Mouse (Mus musculus) frontal cortex, postnatal 14 days (tissue): ENCODE results near the gene Elavl3.
A peak's percentile ranks its signal among the peaks of the same experiment; 100 is the strongest.

Source experiments
- DNase-seq, 2 experiments: peaks; one replicate each; pipeline ENCODE4 v3.0.0; 2022; ENCODE audit warnings: low spot score in 2 of 2

Elavl3 gene

DNA sequence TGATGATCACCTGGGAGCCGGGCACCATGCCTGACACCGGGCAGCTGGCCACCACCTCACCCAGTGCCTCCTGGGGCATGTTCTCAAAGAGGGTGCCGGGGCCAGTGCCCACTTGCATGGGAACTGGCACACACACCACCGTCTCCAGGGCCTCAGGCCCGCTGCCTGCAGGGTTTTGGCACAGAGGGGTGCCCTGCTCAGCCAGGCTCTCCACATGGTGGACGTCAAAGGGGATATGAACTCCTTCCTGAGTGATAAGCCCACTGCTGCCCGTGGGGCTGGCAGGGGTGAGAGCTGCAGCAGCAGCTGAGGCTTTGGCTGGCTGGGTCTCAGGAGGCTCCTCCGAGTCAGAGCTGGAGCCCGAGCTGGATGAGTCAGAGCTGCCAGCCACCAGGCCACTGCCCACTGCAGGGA is 6.2 kb upstream of the Elavl3 start:
- no peak for DNase-seq

DNA sequence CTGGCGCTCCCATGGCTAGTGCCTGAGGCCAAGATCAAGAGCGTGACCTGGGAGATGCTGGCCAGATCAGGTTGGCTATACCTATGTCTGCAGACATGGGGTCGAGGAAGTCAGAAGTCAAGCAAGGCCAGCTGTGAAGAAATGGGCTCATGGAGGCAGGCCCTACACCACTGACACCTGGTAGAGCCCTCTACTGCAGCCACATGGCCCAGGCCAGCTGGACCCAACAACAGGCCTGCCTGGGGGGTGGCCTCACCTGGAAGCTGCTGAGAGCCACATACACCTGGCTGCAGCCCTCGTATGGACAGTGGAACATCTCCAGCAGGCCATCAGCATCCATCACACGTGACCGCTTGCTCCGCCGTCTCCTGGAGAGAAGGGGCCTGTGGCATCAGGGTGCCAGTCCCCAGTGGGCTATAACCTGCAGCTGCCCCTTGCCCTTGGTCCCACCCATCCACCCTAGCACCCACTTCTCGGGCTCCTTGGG is 5.3 kb upstream of the Elavl3 start:
- DNase-seq = no peak

DNA sequence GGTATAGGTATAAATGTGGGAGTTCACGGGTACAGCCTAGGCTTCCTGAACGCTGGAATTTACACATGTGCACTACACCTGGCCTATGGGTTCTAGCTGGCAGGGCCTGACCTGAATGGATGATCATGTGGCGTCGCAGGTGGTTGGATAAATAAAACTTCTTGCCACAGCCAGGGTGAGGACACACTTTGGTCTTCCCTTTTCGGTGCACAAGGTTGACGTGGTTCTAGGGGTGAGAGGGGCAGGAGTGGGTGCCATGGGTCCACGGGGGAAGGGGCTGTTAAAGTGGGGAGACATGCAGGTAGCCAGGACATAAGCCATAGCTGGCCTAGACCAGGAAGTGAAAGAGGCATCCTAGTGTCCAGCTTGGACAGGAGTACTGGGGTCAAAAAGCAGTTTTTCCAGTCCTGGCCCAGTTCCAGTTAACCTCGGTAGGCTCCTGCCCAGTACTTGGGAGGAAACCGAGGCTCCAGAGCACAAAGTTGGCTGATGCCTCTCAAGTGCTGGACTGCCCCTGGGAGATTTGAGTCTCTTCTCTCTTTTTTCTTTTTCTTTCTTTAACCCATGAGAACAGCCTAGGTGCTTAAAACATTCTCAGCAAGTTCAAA is 4.6 kb upstream of the Elavl3 start:
- no peak for DNase-seq

DNA sequence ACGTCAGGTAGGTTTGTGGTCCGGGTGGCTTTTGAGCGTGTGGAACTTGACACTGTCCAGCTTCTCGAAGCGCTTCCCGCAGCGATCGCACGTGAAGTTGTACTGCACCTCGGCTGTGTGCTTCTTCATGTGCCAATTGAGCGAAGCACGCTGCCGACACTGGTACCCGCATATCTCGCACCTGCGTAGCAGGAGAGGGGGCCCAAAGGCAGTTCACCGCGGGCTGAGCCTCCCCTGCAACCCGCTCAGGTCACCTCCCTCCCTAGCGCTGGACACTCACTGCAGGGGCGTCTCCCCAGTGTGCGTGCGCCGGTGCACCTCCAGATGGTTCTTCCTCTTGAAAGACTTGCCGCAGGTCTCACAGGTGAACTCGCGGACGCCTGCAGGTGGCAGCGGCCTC is 3.9 kb upstream of the Elavl3 start:
- DNase-seq = no peak

DNA sequence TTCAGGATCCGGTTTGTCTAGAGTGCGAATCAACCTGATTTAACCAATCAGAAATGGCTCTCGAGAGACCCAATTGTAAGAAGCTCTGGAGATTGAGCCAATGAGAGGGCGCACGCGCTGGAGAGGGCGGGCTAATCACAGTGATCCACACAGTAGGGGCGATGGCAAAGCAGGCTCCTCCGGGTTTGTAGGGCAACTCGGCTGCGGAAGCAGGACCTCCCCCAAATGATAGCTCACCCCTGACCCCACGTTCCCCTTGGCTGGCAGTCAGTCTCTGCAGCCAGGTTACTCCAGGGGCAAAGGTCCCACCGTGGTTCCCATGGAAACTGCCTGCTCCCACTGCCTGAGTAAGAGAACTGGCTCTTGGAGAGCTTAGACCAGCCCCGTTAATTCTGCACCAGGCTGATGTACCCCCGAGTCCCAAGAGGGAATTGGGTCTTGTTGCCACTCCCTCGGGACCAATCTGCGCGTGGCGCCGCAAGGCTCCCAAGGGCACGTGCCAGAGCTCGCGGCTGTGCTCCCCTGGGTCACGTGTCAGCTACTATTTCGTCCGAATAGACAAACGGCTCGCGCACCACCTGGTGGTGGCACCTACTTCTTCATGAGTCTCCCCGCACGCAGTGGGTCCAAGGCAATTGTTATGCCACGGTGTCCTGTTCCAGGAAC is 2.7 kb upstream of the Elavl3 start:
- DNase-seq = peak; percentile 71 to 75

DNA sequence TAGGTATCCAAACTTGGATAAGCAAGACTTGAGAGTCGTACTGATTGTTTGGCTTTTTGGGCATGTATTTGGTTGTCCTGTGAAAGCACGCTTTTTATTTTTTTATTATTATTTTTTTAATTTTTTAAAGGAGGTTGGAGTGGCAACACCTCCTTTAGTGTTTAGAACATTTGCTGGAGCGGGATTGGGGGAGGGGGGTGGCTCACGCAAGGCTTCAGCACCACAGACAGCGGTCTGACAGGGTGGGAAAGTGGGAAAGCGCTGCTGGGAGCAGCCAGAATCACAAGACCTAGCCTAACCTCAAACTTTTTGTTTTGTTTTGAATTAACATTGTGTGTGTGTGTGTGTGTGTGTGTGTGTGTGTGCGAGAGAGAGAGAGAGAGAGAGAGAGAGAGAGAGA is 1.8 kb upstream of the Elavl3 start:
- no peak for DNase-seq

DNA sequence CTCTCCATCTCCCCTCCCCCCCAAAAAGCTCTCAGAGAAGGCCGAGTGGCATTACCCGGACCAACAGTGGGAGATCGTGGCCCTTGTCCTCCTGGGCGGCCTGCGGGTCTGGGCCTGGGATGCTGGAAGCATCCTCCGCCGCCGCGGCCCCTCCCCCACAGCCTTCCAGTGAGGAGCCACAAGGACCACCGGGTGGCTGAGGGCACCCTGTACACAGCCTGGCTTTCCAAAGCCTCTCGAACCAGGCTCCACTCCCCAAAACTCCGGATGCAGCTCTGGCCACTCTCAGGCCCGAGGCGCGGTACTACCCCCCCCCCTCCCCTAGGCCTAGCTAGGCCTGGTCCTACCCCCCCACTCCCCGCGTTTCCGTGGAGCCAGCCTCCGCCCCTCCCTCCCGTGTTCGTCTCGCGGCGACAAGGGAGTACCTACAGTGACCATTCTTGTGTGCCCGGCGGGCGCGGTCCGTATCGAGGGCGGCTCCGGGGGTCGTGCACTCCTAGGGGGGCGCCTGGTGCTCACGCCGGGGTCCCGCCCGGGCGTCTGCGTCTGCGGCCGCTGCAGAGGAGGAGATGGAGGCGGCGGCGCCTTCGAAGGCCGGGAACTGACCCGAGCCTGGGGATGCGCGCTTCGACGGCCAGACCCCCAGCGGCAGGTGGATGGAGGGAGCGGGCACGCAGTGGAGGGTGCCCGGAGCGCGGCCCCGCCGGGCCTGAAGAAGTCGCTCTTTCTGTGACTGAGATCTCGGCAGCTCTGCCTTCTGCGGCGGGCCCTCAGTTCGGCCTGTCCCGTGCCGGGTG is 464 bp downstream of the Elavl3 start:
- DNase-seq = no peak

DNA sequence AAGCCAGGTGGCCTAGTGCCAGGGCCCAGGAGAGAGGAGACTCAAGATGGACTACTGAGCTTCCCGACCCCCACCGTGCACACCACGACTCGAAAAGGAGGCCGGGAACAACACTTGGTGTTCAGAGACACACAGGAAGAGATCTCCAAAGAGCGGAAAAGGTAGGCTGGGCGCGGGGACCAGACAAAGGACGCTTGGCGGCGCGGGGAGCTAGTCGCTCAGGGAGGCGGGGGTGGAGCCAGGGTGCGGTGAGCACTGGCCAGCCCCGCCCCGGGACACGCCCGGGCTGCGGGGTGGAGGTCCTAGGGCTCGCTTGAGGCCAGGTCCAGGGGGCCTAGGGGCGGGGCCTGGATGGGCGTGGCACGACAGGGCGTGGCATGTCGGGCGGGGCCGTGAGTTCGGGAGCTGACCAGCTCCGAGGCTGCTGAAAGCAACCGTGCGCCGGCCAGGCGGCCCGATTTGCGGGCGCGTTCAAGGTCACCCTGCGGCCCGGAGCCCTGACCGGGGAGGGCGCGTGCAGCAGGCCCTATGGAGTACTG is 1.4 kb downstream of the Elavl3 start:
- peak; percentile 49 to 55 for DNase-seq

DNA sequence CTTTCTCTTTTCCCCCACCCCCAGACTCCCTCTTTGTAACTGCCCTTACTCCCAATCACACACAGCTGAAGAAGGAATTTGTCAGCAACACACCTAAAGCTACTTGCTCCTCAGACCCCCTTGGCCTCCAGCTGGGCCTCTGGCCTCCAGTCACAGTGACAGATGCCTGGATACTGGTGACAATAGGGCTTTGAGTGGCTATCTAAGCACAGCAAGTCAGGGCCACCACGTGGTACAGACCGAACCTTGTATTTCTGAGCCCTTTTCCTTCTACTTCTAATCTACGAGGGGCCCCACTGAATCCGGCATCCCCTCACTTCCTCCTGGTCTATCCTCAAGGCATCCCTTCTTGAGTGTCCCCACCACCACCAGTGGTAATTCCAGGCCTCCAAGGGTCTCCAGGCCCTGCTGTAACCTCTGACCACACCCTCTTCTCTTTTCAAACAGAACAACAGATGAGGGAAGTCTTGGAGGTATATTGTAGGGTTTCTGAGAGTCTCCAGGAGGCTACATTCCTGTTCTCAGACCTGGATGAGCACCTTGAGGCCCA is 2.0 kb downstream of the Elavl3 start:
- no peak for DNase-seq

DNA sequence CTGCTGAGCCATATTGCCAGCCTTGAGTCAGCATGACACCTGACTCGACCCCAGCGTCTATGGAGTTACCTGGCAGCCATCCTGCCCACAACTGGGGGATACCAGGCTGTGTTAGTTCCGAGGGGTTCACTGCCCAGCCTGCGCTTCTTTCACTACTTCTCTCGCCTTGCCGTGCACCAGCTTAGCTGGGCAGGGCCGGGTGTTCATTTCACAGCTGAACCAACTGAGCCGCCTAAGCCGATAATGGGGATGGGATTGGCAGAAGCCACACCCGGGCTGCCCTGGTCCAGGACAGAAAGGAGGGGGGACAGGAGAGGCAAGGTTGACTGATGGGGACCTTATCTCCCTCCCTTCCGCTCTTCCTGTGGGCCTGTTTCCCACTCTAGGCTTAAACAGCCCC is 2.5 kb downstream of the Elavl3 start:
- DNase-seq = no peak

DNA sequence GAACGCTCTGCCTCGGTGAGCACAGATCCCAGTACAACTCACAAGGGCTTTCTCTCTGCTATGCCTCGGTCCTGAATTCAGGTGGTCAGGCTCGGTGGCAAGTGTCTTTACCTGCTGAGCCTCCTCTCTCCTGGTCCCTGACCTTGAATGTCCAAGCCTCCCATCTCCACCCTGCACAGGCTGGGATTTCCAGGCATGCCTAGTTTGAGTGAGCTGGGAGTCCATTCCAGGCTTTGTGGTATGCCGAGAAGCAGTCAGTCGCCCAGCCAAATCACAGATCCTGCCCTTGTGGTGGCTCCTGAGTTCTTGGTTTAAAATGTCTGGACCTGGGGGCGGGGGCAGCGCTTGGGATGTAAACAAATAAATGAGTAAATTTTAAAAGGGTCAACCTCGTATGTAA is 4.5 kb downstream of the Elavl3 start:
- DNase-seq = no peak

DNA sequence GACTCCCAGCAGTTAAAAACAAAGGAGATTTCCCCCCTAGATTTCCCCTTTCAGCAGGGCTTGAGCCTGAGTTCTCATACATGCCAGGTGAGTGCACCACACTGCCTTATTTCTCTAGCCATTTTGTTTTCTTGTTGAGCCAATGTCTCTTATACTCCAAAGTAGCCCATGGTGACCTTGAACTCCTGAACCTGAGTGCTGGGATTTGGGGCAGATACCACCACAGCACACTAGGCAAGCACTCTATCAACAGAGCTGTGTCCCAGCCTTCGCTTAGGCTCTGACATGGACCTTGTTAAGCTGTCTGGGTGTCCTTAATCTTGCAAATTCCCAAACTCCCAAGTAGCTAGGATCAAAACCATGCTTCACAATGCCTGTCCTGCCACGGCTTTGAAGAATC is 10.0 kb downstream of the Elavl3 start:
- no peak for DNase-seq

DNA sequence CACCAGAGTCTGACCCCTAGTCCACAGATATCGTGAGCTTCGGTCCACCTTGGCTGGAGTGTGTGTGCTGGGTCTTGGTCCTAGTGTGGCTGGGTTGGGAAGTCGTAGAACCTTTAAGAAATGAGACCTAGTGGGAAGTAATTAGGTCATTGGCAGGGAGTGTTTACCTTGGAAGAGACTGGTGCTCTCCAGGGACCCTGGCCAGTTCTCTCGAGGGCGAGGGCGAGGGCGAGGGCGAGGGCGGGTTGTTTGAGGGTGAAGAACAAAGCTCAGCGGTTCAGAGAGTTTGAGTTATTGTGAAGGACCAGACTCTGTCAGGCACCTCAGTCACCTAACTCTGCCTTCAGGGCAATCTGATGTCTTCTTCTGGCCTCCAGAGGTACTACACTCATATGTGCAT is 14.0 kb downstream of the Elavl3 start:
- DNase-seq = no peak

DNA sequence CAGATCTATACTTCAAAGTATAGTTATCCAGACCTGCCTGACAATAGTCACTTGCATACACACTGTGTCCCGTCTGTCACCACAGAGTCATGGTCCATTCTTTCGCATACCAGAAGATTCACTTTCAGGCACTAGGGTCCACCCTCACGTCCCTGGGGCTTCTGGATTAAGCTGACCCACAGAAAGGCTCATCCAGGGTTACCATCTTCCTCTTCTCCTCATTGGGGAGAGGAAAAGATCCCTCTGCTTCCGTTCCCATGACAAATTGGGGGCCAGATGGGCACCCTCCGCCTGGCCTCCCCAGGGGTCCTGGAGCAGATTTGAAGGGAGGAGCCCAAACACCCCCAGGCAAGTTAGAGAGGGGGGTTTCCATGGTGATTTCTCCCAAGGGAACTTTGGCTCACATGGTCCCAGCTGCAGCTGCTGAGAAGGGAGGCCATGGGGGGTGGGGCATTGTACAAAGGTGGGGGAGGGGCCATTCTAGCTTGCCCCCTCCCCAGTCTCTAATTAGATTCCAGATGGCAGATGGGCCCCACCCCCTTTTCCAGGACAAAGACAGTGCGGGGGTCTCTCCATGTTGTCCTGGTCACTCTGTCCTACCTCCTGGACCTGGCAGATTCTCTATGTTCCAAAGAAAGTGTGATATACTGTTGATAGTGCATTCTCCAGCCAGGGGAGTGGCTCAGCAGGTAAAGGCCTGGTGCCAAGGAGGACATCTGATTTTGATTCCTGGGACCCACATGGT is 16.4 kb downstream of the Elavl3 start:
- DNase-seq = no peak

DNA sequence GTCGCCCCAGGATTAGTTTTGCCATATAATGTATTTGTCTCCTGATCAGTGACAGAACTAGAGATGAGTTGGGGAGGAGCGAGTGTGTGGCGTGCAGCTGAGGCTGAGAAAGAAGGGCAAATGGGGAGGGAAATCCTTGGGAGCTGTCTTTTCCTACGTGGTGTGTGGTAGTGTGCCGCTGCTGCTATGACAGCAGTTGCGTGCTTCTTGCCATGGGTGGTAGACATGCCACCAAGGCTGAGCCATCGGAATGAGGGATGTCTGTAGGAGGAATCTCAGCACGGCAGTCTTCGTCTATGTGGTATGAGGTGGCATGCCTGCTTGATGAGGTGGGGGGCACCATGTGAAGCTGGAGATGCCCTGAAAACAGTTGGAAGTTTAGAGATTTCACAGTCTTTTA is 21.4 kb downstream of the Elavl3 start:
- no peak for DNase-seq

DNA sequence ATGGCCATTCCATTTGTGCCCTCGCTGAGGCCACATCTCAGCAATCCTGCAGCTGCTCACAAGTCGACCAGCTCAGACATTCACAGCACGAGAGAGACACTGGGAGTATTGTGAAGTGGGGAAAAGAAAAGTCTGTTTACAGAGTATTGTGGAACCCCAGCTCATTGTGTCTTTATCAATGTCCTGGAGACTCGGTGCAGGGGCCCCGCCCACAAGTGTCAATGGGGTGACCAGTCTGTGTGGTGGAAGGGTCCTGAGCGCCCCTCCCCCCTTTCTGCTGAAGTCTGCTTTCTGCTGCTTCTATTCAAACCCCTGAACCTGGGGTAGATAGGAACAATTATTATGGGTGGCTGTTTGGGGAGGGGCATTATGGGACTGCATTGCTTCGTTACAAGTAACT is 23.4 kb downstream of the Elavl3 start:
- no peak for DNase-seq

DNA sequence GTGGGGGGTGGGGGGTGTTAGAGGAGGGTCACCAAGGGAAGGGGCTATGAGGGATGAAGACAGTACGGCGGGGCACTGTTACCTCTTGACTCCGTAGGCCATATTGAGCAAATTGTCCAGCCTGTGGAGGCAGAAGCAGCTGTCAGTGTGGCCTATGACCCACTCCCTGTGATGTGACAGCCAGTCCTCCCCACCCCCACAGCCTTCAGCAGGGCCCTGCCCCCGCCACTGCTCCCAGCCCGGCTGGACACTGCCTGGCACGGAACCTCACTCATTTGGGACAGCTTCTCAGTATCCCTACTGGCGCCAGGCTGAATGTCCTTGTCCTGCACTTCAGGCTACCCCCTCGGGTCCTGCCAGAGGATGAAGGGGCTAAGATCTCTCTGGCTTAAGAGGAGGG is 27.2 kb downstream of the Elavl3 start:
- DNase-seq = no peak

DNA sequence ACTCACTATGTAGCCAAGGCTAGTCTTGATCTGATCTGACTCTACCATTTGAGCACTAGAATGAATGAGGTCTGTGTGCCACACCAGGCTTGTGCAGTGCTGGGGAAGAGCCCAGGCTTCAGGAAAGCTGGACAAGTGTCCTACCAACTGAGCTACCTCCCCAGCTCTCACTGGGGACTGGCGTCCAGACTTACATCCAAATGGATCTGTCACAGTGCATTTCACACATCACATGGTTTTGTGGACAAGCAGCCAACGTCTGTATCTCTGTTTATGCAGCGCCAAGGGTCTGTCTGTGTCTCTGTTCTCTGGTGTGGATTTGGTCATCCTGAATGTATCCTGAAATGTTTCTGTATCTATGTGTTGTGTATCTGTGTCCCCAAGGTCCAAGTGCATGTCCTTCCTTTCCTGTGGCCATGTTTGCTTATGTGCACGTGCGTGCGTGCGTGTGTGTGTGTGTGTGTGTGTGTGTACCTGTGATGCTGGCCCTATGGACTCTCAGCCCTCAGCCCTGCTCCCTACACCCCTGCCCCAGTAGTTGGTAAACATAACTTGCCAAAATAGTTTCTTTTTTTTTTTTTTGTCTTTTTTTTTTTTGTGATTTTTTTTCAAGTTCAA is 34.5 kb downstream of the Elavl3 start:
- no peak for DNase-seq

DNA sequence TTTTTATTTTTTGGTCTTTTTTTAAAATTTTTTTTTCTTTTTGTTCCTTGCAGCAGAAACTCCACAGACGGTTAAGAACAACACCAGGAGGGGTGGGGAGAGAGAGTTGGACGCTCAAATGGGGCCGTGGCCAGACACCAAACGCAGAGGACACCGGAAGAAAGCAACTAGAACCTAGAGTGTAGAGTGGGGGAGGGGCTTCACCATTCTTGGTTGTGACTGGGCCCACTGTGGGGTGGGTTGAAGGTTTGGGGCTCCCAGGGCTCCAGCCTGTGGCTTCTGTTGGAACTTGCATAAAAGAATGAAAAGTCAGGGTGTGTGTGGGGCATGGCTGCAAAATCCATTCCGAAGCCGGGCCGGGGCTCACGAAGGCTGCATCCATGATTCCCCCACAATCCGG is 35.6 kb downstream of the Elavl3 start:
- DNase-seq = no peak

DNA sequence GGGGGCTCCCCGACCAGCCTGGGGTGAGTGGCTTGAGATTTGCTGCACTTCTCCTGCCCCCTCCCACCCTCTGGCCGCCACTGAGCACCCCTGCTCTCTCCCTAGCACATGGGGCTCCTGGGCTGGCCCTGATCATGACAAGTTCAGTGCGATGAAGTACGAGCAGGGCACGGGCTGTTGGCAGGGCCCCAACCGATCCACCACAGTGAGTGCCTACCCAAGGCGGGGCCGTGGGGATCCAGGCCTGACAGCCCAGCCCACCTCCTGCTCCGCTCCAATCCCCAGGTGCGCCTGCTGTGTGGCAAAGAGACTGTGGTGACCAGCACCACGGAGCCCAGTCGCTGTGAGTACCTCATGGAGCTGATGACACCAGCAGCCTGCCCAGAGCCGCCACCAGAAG is 39.1 kb downstream of the Elavl3 start:
- DNase-seq = no peak

DNA sequence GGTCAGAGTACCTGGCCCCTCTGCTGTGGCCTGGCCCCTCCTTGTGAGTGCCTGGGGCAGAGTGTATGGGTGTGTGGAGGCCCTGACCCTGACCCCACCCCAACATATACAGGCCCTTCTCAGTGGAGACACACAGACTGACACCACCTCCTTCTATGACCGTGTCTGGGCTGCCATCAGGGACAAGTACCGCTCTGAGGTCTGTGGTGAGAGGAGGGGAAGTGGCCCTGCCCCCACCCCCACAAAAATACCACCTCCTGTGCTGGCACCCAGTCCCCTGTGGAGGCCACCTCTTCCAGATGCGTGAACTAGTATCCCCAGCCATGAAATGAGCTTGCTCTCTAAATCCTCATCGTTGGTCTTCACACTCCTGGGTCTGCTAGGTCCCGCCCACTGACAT is 40.8 kb downstream of the Elavl3 start:
- DNase-seq = no peak
